Mouse (Mus musculus): ENCODE data around the gene Slc39a11. TPM values are rescaled to one million over a fixed set of nuclear protein-coding genes. Genes with fewer than 3 reads are reported as not detected.
A peak's percentile ranks its signal among the peaks of the same experiment; 100 is the strongest.

The Slc39a11 gene
- polyA plus RNA-seq, 1 experiment from 2014 or later: 21.4 TPM

GRCm38 (mm10) chr11:113373331-113373730 lies 276.5 kb downstream of the Slc39a11 start:
- Histone ChIP-seq H3K9me3 (peaks cover 4% of the 10 kb centered on the region; the same call in 1 of the 2 replicates), H3K36me3 (no peaks in the 10 kb centered on the region), H3K4me3 (no peak overlapping the region), H3K27ac (no peak overlapping the region), H3K4me2 (replicated peaks) (no peak overlapping the region), H3K27me3 (no peaks in the 10 kb centered on the region), H3K4me1 (0 out of 2 replicates have a peak, but pooled peaks cover 6% of the 10 kb centered on the region), H3K9ac (no peak overlapping the region)
- WGBS: 91% methylated on average over 9 of the region's 9 CpGs
- ATAC-seq (ENCODE audit: insufficient number of reproducible peaks, insufficient read depth, low FRiP score, low TSS enrichment): no peak

- Histone ChIP-seq H3K27ac (0 out of 2 replicates have a peak overlapping the region, but pooled peaks have one; percentile 4), H3K4me3 (no peak overlapping the region), H3K36me3 (no peaks in the 10 kb centered on the region), H3K4me2 (replicated peaks) (no peak overlapping the region), H3K9me3 (peaks cover 4% of the 10 kb centered on the region; the same call in 1 of the 2 replicates), H3K9ac (no peak overlapping the region), H3K27me3 (no peaks in the 10 kb centered on the region), H3K4me1 (peaks cover 11% of the 10 kb centered on the region; the same call in 1 of the 2 replicates)
- ATAC-seq (ENCODE audit: insufficient number of reproducible peaks, insufficient read depth, low FRiP score, low TSS enrichment): no peak
- WGBS: 51% methylated on average over 13 of the region's 13 CpGs
These were observed 281.8 kb downstream of the Slc39a11 start for GRCm38 (mm10) chr11:113368046-113368445.

- Histone ChIP-seq H3K36me3 (no peaks in the 10 kb centered on the region), H3K27ac (no peak overlapping the region), H3K4me1 (peaks cover 11% of the 10 kb centered on the region; the same call in 1 of the 2 replicates), H3K9ac (no peak overlapping the region), H3K27me3 (no peaks in the 10 kb centered on the region), H3K9me3 (peaks cover 4% of the 10 kb centered on the region; the same call in 1 of the 2 replicates), H3K4me3 (no peak overlapping the region), H3K4me2 (replicated peaks) (no peak overlapping the region)
- 36% methylated on average over 19 of the region's 19 CpGs for WGBS
- no peak for ATAC-seq (ENCODE audit: insufficient number of reproducible peaks, insufficient read depth, low FRiP score, low TSS enrichment)
These were observed 283.4 kb downstream of the Slc39a11 start for GRCm38 (mm10) chr11:113366257-113367030.

GRCm38 (mm10) chr11:113363739-113364138 lies 286.1 kb downstream of the Slc39a11 start:
- no peak overlapping the region for H3K27ac ChIP-seq
- no peak for ATAC-seq (ENCODE audit: insufficient number of reproducible peaks, insufficient read depth, low FRiP score, low TSS enrichment)

GRCm38 (mm10) chr11:113362617-113363016 lies 287.3 kb downstream of the Slc39a11 start:
- H3K9ac ChIP-seq: no peak overlapping the region
- no peaks in the 10 kb centered on the region for H3K9me3 ChIP-seq
- no peak overlapping the region for H3K4me2 ChIP-seq (replicated peaks)
- no peak for ATAC-seq (ENCODE audit: insufficient number of reproducible peaks, insufficient read depth, low FRiP score, low TSS enrichment)
- no peak overlapping the region for H3K27ac ChIP-seq
- WGBS: 87% methylated on average over 7 of the region's 7 CpGs
- no peaks in the 10 kb centered on the region for H3K36me3 ChIP-seq
- peaks cover 9% of the 10 kb centered on the region; the same call in 1 of the 2 replicates for H3K4me1 ChIP-seq
- no peaks in the 10 kb centered on the region for H3K27me3 ChIP-seq
- H3K4me3 ChIP-seq: no peak overlapping the region

More at GRCm38 (mm10) chr11:113363739-113364138, 286.1 kb downstream of the Slc39a11 start:
- no peaks in the 10 kb centered on the region for H3K36me3 ChIP-seq
- no peak overlapping the region for H3K4me2 ChIP-seq (replicated peaks)
- H3K9ac ChIP-seq: no peak overlapping the region
- no peak overlapping the region for H3K4me3 ChIP-seq
- peaks cover 11% of the 10 kb centered on the region; the same call in 1 of the 2 replicates for H3K4me1 ChIP-seq
- H3K27me3 ChIP-seq: no peaks in the 10 kb centered on the region
- H3K9me3 ChIP-seq: no peaks in the 10 kb centered on the region
- 35% methylated on average over 13 of the region's 13 CpGs for WGBS

- H3K27ac ChIP-seq: no peak overlapping the region
- H3K9me3 ChIP-seq: no peaks in the 10 kb centered on the region
- H3K27me3 ChIP-seq: no peaks in the 10 kb centered on the region
- no peak overlapping the region for H3K9ac ChIP-seq
- H3K4me3 ChIP-seq: no peak overlapping the region
- 88% methylated on average over 10 of the region's 10 CpGs for WGBS
- H3K4me2 ChIP-seq (replicated peaks): no peak overlapping the region
- ATAC-seq (ENCODE audit: insufficient number of reproducible peaks, insufficient read depth, low FRiP score, low TSS enrichment): no peak
- H3K36me3 ChIP-seq: no peaks in the 10 kb centered on the region
- H3K4me1 ChIP-seq: no peaks in the 10 kb centered on the region
These were observed 289.6 kb downstream of the Slc39a11 start for GRCm38 (mm10) chr11:113360049-113360835.

- Histone ChIP-seq H3K4me2 (replicated peaks) (no peak overlapping the region), H3K9me3 (no peaks in the 10 kb centered on the region), H3K4me3 (no peak overlapping the region), H3K36me3 (no peaks in the 10 kb centered on the region), H3K9ac (no peak overlapping the region), H3K4me1 (no peaks in the 10 kb centered on the region), H3K27ac (no peak overlapping the region), H3K27me3 (no peaks in the 10 kb centered on the region)
- 88% methylated on average over 5 of the region's 5 CpGs for WGBS
- no peak for ATAC-seq (ENCODE audit: insufficient number of reproducible peaks, insufficient read depth, low FRiP score, low TSS enrichment)
These were observed 293.9 kb downstream of the Slc39a11 start for GRCm38 (mm10) chr11:113355932-113356331.

- Histone ChIP-seq H3K4me2 (replicated peaks) (no peak overlapping the region), H3K4me3 (no peak overlapping the region), H3K9ac (no peak overlapping the region), H3K27ac (no peak overlapping the region), H3K27me3 (no peaks in the 10 kb centered on the region), H3K36me3 (no peaks in the 10 kb centered on the region), H3K9me3 (peaks cover 7% of the 10 kb centered on the region), H3K4me1 (no peaks in the 10 kb centered on the region)
- 70% methylated on average over 12 of the region's 12 CpGs for WGBS
- no peak for ATAC-seq (ENCODE audit: insufficient number of reproducible peaks, insufficient read depth, low FRiP score, low TSS enrichment)
These were observed 297.6 kb downstream of the Slc39a11 start for GRCm38 (mm10) chr11:113352085-113352815.

- Histone ChIP-seq H3K27me3 (0 out of 2 replicates have a peak, but pooled peaks cover 5% of the 10 kb centered on the region), H3K4me3 (no peak overlapping the region), H3K9ac (no peak overlapping the region), H3K4me2 (replicated peaks) (no peak overlapping the region), H3K27ac (no peak overlapping the region), H3K36me3 (no peaks in the 10 kb centered on the region), H3K4me1 (peaks cover 7% of the 10 kb centered on the region), H3K9me3 (peaks cover 7% of the 10 kb centered on the region)
- 89% methylated on average over 4 of the region's 4 CpGs for WGBS
- ATAC-seq (ENCODE audit: insufficient number of reproducible peaks, insufficient read depth, low FRiP score, low TSS enrichment): no peak
These were observed 299.3 kb downstream of the Slc39a11 start for GRCm38 (mm10) chr11:113350583-113350982.

GRCm38 (mm10) chr11:113346895-113347514 lies 302.9 kb downstream of the Slc39a11 start:
- Histone ChIP-seq H3K4me2 (replicated peaks) (no peak overlapping the region), H3K9ac (no peak overlapping the region), H3K9me3 (peaks cover 7% of the 10 kb centered on the region), H3K27me3 (0 out of 2 replicates have a peak, but pooled peaks cover 5% of the 10 kb centered on the region), H3K36me3 (no peaks in the 10 kb centered on the region), H3K4me3 (no peak overlapping the region), H3K4me1 (peaks cover 7% of the 10 kb centered on the region), H3K27ac (no peak overlapping the region)
- no peak for ATAC-seq (ENCODE audit: insufficient number of reproducible peaks, insufficient read depth, low FRiP score, low TSS enrichment)
- WGBS: 65% methylated on average over 9 of the region's 9 CpGs

- H3K9ac ChIP-seq: no peak overlapping the region
- 0 out of 2 replicates have a peak, but pooled peaks cover 5% of the 10 kb centered on the region for H3K9me3 ChIP-seq
- H3K27ac ChIP-seq: no peak overlapping the region
- no peaks in the 10 kb centered on the region for H3K27me3 ChIP-seq
- no peaks in the 10 kb centered on the region for H3K36me3 ChIP-seq
- 63% methylated on average over 8 of the region's 8 CpGs for WGBS
- H3K4me3 ChIP-seq: no peak overlapping the region
- ATAC-seq (ENCODE audit: insufficient number of reproducible peaks, insufficient read depth, low FRiP score, low TSS enrichment): no peak
- no peak overlapping the region for H3K4me2 ChIP-seq (replicated peaks)
- peaks cover 2% of the 10 kb centered on the region; the same call in 1 of the 2 replicates for H3K4me1 ChIP-seq
These were observed 310.1 kb downstream of the Slc39a11 start for GRCm38 (mm10) chr11:113339770-113340169.

All from embryonic facial prominence, embryonic 12.5 days (tissue).